Mouse (Mus musculus) heart, embryonic 11.5 days (tissue): ENCODE data around the gene Naa35. TPM values are rescaled to one million over a fixed set of nuclear protein-coding genes. Genes with fewer than 3 reads are reported as not detected.

ENCODE experiments used
- ATAC-seq: fragments of 200-750 bp; cut with Nextera tagmentation; replicated peaks from 2 replicates; pipeline ENCODE4 v1.8.0; 2017; ENCODE audit warnings: moderate library complexity; ENCODE audit not compliant: insufficient number of reproducible peaks, low FRiP score, low TSS enrichment
- H3K27ac ChIP-seq: fragments of 300-500 bp; sonication (generic); 2 replicates; pipeline ENCODE4 v1.5.1; 2014; ENCODE audit warnings: mild to moderate bottlenecking, low read depth, low read length
- H3K27me3 ChIP-seq: fragments of 300-500 bp; sonication (generic); 2 replicates; pipeline ENCODE4 v1.6.1; 2014; ENCODE audit warnings: mild to moderate bottlenecking, low read length, mixed read lengths; ENCODE audit not compliant: control insufficient read depth, insufficient read depth
- H3K36me3 ChIP-seq: fragments of 300-500 bp; sonication (generic); 2 replicates; pipeline ENCODE4 v1.6.1; 2014; ENCODE audit warnings: mild to moderate bottlenecking, low read length, moderate library complexity, mixed read lengths; ENCODE audit not compliant: control insufficient read depth, insufficient read depth
- H3K4me1 ChIP-seq: fragments of 300-500 bp; sonication (generic); 2 replicates; pipeline ENCODE4 v1.6.1; 2014; ENCODE audit warnings: low read length; ENCODE audit not compliant: control insufficient read depth, insufficient read depth
- H3K4me2 ChIP-seq: fragments of 300-500 bp; sonication (generic); 2 replicates; pipeline ENCODE4 v1.6.1; 2014; ENCODE audit warnings: mild to moderate bottlenecking, moderate library complexity
- H3K4me3 ChIP-seq: fragments of 300-500 bp; sonication (generic); 2 replicates; pipeline ENCODE4 v1.5.1; 2014; ENCODE audit warnings: low read depth, low read length
- H3K9ac ChIP-seq: fragments of 300-500 bp; sonication (generic); 2 replicates; pipeline ENCODE4 v1.6.1; 2014; ENCODE audit warnings: mild to moderate bottlenecking, low read depth, low read length, moderate library complexity
- H3K9me3 ChIP-seq: fragments of 300-500 bp; sonication (generic); replicated peaks from 2 replicates; pipeline ENCODE4 v1.6.1; 2016; ENCODE audit warnings: low read length; ENCODE audit not compliant: control insufficient read depth
- WGBS: fragments of 180-500 bp; shearing (Covaris S2); extraction: QIAGEN DNeasy Blood & Tissue Kit; methylation state at CpG from one replicate; pipeline ENCODE4 v1.1.7; 2014; ENCODE audit not compliant: insufficient replicate concordance; 5-methylcytosine and 5-hydroxymethylcytosine counted together
- polyA plus RNA-seq: library from polyadenylated mRNA; unstranded; fragments of >200 nt; fragmentation: Nextera tagmentation; extraction: Ambion mirVana; gene quantifications from 2 replicates; pipeline ENCODE4 v1.2.1, GENCODE M21; 2014

Naa35 gene
- polyA plus RNA-seq: 67.0 and 68.4 TPM in 2 replicates

DNA sequence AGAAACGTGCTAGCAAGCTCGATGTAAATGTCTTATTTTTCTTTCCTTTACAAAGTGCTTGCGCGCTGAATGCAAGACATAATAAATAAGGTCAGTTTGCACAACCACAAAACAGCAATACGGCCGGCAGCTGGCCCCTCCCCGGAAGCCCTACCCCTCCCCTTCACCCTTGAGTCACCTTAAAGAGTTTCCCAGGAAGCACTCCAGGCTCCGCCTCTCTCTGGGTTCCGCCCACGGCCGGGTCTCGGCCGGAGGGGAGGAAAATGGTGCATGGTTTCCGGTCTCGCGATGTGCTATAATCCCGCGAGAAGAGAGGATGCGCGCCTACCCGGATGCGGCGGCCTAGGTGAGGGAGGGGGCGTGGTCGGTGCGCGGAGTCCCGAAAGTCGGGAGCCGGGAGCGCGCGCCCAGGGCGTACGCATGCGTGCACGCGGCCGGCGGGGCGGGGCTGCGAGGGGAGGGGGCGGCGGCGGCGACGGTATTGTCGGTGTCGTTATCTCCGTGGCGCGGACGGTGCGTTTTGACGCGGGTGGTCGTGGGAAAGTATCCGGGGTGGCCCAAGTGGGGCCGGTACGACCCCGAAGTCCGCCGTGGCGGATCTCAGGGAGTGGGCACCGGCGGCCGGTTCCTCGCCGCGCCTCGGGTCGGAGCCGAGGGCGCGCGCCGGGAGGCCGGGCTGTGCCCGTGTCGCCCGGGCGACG, at the start of gene Naa35, which contains the start of gene Agtpbp1:
Naa35 (plus strand) TSS at position 313 of the 701 bp plus-strand sequence.
Agtpbp1 (minus strand) TSS at position 281 of the 701 bp plus-strand sequence.
- Histone ChIP-seq H3K4me1 (peaks cover 11% of the 10 kb centered on the region), H3K4me2 (peak within 1 kb of the TSS; percentile 88), H3K36me3 (no peaks in the 10 kb centered on the region), H3K27ac (peak within 1 kb of the TSS; percentile 48), H3K9ac (peak within 1 kb of the TSS; percentile 89), H3K4me3 (peak within 1 kb of the TSS; percentile 69), H3K9me3 (no peaks in the 10 kb centered on the region), H3K27me3 (no peaks in the 10 kb centered on the region)
- under 1% methylated on average over 71 of the region's 83 CpGs for WGBS
- ATAC-seq: peak; percentile 96

DNA sequence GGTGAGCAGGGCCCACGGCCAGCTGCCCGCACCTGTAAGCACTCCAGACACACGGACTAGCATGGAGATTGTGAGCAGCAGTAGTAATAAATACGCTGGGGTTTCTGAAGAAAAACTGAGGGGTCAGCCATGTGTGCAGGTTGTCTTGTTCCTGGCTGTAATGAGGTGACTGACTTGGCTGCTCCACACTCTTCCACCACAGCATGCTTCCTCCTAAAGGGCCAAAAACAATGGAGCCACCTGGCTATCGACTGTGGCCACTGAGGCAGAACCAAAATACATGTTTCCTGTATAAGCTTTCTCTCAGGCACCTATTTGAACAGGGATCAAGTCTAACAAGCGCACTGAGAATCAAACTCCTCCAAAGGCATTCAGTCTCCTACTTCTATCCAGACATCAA, 49.3 kb upstream of the Naa35 start:
- Histone ChIP-seq H3K27ac (no peak overlapping the region), H3K4me1 (no peaks in the 10 kb centered on the region), H3K36me3 (no peaks in the 10 kb centered on the region; the same call in 1 of the 2 replicates), H3K9me3 (no peaks in the 10 kb centered on the region), H3K27me3 (no peaks in the 10 kb centered on the region), H3K9ac (no peak overlapping the region), H3K4me2 (no peak overlapping the region), H3K4me3 (no peak overlapping the region)
- ATAC-seq: no peak
- 86% methylated on average over 6 of the region's 6 CpGs for WGBS

DNA sequence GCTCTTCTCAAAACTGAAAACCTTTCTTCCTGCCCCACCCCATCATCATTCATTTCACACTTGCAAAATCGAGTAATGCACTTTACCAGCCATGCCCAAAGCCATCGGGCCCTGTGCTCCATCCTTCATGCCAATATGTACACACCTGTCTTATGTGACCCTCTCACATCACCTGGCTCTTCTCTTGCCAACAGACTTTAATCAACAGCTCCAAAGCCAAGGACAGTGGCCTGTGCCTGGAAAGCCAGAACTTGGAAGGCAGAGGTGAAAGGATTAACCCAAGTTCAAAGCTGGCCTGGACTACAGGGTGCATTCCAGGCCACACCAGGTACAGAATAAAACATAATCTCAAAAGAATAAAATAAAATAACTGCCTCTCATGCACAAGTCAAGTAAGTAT, 48.4 kb upstream of the Naa35 start:
- H3K9ac ChIP-seq: no peak overlapping the region
- 76% methylated on average over 2 of the region's 2 CpGs for WGBS
- H3K4me1 ChIP-seq: no peaks in the 10 kb centered on the region
- H3K9me3 ChIP-seq: no peaks in the 10 kb centered on the region
- no peaks in the 10 kb centered on the region for H3K27me3 ChIP-seq
- H3K4me2 ChIP-seq: no peak overlapping the region
- H3K4me3 ChIP-seq: no peak overlapping the region
- H3K27ac ChIP-seq: no peak overlapping the region
- no peaks in the 10 kb centered on the region; the same call in 1 of the 2 replicates for H3K36me3 ChIP-seq
- no peak for ATAC-seq

DNA sequence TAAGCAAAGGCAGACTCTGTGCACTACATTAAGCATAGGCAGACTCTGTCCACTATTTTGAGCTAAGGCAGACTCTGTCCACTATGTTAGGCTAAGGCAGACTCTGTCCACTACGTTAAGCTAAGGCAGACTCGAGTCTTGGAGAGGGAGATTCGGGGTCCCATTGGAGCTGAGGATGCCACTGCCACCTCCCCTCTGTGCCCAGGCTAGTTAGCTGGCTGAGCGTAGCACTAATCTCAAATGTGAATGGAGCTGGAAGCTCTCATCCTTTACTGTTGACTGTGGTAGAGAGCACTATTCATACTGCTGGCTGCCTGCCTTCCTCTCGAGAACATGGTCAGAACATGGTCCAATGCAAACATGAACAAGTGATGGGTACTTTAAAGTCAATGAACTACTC, 46.4 kb upstream of the Naa35 start:
- no peak overlapping the region for H3K4me2 ChIP-seq
- no peak for ATAC-seq
- no peaks in the 10 kb centered on the region for H3K27me3 ChIP-seq
- no peak overlapping the region for H3K4me3 ChIP-seq
- H3K36me3 ChIP-seq: no peaks in the 10 kb centered on the region
- H3K9ac ChIP-seq: no peak overlapping the region
- H3K4me1 ChIP-seq: no peaks in the 10 kb centered on the region
- 86% methylated on average over 5 of the region's 5 CpGs for WGBS
- no peak overlapping the region for H3K27ac ChIP-seq
- no peaks in the 10 kb centered on the region for H3K9me3 ChIP-seq

DNA sequence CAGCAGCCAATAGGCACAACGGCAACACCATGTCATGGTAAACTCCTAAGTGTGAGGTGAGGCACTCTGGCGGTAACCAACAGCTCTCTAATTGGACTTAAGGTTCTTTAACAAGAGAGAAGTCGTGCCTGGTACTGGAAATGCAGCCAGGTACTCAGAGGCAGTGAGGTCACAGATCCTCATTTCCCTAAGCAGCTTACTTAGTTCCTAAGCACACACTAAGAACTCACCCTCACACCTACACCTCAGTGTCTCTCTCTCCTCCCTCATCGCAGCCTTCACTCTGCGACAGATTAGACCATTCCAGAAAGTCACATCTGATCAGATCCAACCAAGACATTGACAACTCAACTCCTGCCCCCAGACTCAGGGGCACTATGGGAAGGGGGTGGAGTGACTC, 45.0 kb upstream of the Naa35 start:
- Histone ChIP-seq H3K9ac (no peak overlapping the region), H3K4me1 (no peaks in the 10 kb centered on the region), H3K27ac (no peak overlapping the region), H3K4me2 (no peak overlapping the region), H3K4me3 (no peak overlapping the region), H3K9me3 (no peaks in the 10 kb centered on the region), H3K36me3 (no peaks in the 10 kb centered on the region), H3K27me3 (no peaks in the 10 kb centered on the region)
- ATAC-seq: no peak
- 77% methylated on average over 5 of the region's 5 CpGs for WGBS

DNA sequence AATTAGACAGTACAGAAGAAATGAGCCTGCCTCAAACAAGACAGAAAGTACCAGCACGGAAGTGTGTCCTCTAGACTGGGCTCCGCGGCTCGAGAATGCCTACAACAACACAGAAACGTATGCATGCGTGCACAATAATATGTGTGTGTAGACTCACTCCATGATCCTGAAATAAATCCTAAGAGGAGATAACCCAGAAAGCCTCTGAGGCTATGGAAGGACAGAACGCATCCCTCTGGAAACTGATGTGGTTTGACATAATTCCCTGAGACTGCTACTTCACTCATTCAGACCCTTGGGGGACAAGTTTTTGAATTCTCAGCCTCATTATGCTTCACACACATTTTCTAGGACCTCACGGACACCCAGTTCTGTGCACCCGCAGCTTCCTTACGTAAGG, 42.6 kb upstream of the Naa35 start:
- no peak overlapping the region for H3K4me3 ChIP-seq
- H3K27ac ChIP-seq: no peak overlapping the region
- H3K9ac ChIP-seq: no peak overlapping the region
- no peaks in the 10 kb centered on the region for H3K27me3 ChIP-seq
- H3K4me1 ChIP-seq: peaks cover 14% of the 10 kb centered on the region
- H3K36me3 ChIP-seq: no peaks in the 10 kb centered on the region
- 88% methylated on average over 10 of the region's 10 CpGs for WGBS
- no peaks in the 10 kb centered on the region for H3K9me3 ChIP-seq
- ATAC-seq: no peak
- no peak overlapping the region for H3K4me2 ChIP-seq

DNA sequence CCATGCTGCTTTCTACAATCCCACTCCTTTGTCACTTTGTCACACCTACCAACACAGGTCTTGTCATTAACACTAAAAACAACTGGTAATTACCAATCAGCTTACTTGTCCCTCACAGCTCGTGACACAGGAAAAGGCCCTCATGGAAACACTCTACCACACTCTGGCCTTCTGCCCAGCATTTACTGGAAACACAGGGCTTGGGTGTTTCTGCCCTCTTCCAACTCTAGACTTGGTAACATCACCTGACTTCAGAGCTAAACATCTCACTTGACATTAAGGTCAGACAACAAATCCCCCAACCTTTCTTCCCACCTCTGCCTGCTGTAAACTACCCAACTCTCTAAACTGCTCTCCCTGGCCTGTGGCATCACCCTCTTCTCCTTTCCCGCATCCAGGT, 38.0 kb upstream of the Naa35 start:
- WGBS: 74% methylated on average over 2 of the region's 2 CpGs
- Histone ChIP-seq H3K4me1 (peaks cover 22% of the 10 kb centered on the region), H3K36me3 (no peaks in the 10 kb centered on the region), H3K9ac (no peak overlapping the region), H3K4me2 (no peak overlapping the region), H3K9me3 (no peaks in the 10 kb centered on the region), H3K27ac (no peak overlapping the region), H3K27me3 (no peaks in the 10 kb centered on the region), H3K4me3 (no peak overlapping the region)
- ATAC-seq: no peak

DNA sequence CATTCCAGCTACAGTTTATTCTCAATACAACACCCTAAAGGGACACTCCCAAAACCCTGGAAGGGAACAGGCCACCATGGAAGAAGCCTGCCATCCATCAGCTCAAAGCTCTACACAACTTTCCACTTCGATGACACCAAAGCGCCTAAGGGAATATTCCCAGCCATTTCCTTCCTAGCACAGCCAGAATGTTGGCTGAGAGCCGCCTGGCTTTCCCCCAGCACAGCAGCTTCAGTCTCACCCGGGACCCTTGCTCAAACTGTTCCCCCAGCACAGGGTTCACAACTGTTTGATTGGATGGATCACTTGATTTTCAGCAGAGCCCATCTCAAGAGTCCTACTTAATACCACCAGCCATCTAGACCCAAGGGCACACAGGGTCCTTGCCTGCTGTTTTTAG, 37.3 kb upstream of the Naa35 start:
- H3K9me3 ChIP-seq: no peaks in the 10 kb centered on the region
- no peaks in the 10 kb centered on the region for H3K27me3 ChIP-seq
- no peak overlapping the region for H3K4me2 ChIP-seq
- no peak overlapping the region for H3K9ac ChIP-seq
- H3K27ac ChIP-seq: peak overlapping the region; percentile 22; the same call in 1 of the 2 replicates
- H3K4me3 ChIP-seq: no peak overlapping the region
- no peak for ATAC-seq
- no peaks in the 10 kb centered on the region for H3K36me3 ChIP-seq
- 67% methylated on average over 4 of the region's 4 CpGs for WGBS
- H3K4me1 ChIP-seq: peaks cover 22% of the 10 kb centered on the region

DNA sequence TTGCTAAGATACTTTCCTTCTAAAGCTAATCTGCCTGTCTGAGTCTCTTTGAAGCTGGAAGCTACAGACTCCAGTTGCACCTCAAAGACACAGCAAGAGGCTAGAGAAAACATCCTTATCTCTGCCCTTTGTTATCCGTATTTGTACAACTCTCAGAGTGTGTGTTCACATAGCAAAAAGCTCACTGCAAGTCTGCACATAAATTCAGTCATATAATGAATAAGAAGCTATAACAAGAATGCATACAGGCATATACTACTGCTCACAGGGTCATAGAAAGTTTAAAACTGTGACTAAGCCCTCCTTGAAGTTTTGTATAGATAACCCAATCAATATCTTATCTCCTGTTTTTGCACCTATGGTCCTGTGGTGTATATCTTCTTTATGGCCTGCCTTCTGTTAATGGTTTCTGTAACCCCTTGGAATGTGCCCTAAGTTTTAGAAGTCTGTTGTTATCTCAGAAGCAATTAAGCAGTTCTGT, 35.7 kb upstream of the Naa35 start:
- H3K9me3 ChIP-seq: no peaks in the 10 kb centered on the region
- no peak overlapping the region for H3K4me3 ChIP-seq
- no peak overlapping the region for H3K9ac ChIP-seq
- WGBS: 20% methylated on average over 1 of the region's 1 CpGs
- ATAC-seq: no peak
- H3K36me3 ChIP-seq: no peaks in the 10 kb centered on the region
- no peak overlapping the region for H3K27ac ChIP-seq
- H3K4me1 ChIP-seq: peaks cover 22% of the 10 kb centered on the region
- no peak overlapping the region for H3K4me2 ChIP-seq
- H3K27me3 ChIP-seq: no peaks in the 10 kb centered on the region
